Mouse (Mus musculus) gastrocnemius, postnatal 4 days (tissue): ENCODE measurements around the gene Pemt. TPM values are rescaled to one million over a fixed set of nuclear protein-coding genes. Genes with fewer than 3 reads are reported as not detected.
A peak's percentile ranks its signal among the peaks of the same experiment; 100 is the strongest.

Source experiments
- DNase-seq, 2 experiments: peaks; one replicate each; pipeline ENCODE4 v3.0.0; 2021 to 2022; ENCODE audit warnings: low spot score in 2 of 2, mixed read lengths in 2 of 2
- total RNA-seq, 2 experiments: library from RNA; stranded (reverse); gene quantifications; 2 replicates each; pipeline ENCODE4 v1.2.3; 2021

The Pemt gene
- total RNA-seq, 2 experiments from 2014 or later: 5.9 to 7.7 TPM

DNA sequence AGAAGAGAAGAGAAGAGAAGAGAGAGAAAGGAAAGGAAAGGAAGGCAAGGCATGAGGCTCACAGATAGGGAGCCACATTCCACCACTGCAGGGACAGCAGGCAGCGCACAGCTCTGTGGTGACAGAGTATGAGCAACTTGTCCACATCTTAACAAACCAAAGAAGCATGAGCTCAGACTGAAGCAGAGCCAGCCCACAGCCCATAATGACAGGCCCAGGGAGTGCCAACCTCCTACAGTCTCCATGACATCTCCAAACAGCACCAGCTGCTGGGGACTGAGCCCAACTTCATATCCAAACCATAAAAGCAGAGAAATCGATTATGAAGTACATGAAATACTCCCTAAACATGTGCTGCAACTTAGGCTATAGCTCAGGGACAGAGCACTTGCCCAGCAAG is 11.7 kb upstream of the Pemt start:
- peak in 1 of 2 experiments; percentile 31 for DNase-seq

DNA sequence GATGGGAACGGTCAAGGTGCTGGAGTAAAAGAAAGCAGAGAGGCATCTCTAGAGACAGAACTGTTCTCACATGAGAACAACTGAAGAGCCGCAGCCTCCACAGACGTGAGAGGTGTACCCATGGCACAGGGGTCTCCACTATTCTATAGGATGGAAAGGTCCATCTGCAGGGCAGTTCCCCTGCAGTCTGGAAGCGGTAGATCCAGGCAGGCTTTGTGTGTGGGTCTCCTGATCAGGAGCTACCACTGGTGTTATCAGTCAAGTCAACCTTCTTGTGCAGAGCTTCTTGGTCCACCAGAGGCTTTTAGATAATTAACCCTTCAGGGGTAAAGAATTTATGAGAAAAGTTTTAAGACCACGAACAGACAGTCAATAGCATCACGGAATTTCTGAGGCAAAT is 10.2 kb upstream of the Pemt start:
- no peak for DNase-seq

DNA sequence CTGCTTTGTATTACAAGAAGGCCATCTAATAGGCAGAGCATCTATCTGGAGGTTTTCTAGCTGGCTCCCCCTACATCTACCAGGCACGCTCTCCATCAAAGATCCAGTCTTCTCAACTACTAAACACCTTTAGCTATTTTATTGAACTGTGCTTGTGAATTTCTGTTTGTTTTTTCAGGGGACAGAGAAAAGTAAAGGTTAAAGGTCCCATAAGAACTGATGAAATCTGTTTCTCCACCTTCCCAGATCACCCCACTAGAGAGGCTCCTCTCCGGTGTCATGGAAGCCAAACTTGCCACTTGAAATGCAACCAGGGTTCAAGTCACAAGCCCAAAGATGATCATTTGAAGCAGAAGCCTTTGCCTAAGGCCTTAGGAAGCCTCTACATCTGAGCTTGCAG is 2.6 kb upstream of the Pemt start:
- no peak for DNase-seq

DNA sequence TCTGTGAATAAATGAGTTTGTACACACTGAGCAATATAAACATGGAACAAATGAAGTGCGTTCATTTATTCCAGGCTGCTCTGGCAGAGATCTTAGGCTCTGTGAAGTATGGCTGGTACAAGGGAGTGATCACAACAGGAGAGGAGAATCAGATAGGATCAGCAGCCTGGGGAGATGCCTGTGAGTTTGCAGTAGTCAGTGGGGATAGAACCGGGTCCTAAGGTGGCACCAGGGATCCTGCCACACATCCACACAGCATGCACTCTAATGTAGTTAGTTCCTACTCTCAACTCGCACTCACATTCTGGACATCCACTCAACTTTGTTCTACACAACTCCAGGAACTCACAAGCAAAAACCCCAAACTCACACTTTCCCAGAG is 622 bp downstream of the Pemt start:
- no peak for DNase-seq

DNA sequence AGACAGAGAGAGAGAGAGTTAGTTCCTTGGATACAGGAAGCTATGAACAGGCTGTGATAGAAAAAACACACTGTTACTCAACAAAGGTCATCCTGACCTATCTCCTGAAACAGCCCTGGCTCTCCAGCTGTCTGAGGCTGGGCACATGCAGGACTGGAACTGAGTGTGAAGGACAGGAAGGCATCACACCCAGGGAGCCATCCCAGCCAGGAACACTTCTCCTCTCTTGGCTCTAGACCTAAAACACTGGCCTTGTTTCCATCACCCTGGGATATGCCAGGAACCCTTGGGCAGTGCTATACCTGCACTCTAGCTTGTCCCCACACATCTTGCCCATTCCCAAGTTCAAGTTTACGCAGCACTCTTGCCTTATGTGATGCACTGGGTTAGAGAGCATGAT is 1.5 kb downstream of the Pemt start:
- no peak for DNase-seq

DNA sequence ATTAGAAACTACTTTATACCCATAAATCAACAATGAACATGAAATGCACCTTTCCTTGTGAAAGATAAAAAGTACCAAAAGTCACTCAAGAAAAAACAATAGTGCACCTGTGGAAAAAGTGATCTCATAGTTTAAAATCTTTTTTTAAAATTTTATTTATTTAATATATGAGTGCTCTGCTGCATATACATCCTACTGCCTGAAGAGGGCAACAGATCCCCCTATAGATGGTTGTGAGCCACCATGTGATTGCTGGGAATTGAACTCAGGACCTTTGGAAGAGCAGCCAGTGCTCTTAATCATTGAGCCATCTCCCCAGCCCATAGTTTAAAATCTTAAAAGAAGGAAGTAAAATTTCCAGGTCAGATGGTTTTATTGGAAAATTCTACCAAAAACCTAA is 4.0 kb downstream of the Pemt start:
- DNase-seq: no peak

DNA sequence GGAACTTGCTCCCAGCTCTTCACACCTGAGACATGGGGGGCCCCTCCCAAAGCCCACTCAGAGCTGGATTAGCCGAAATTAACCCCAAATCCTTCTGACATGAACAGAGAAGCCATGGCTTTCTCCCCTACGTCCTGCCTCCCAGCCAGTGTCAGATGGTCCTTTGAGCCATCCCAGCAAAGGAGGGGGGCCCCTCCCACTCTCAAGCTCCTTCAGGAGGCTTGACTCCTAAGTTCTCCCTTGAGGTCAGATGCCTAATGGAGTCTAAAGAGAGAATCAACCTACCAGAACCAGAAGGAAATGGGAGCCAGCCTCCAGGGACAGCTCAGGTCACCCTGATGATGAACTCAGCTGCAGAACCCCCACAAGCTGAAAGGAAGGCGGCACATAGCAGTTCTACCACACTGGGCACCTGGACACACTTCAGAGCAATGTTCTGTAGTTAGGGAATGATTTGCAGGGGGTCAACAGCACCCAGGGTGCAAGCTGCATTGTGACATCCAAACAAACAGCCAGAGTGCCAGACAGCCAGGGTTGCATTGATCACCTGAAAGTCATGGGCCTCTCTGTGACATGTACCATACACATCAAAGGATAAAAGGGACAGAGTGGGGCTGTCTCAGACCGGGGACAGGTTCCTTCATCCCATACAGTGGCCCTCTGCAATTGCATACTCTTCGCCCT is 9.6 kb downstream of the Pemt start:
- DNase-seq: no peak

DNA sequence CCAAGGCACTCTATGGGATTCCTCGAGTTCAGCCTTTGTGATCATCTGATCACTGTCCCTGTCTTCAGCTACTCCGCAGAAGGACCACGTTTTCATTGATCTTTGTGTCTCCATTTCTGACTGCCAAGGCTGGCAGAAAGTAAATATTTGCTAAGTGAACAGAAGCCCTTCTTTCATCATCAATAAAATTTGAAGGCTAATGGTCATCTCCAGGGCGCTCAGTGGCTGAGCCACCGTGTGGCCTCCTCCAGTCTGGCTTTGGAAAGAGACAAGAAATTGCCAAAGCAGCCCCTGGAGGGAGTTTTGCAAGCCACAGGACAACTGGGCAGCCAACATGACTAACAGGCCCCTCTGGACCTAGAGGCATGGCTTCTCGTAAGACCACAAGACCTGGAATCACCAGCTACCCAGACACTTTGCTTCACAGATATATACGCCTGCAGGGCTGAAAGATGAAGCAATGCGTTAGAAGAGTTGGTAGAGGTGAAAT is 11.3 kb downstream of the Pemt start:
- DNase-seq: no peak

DNA sequence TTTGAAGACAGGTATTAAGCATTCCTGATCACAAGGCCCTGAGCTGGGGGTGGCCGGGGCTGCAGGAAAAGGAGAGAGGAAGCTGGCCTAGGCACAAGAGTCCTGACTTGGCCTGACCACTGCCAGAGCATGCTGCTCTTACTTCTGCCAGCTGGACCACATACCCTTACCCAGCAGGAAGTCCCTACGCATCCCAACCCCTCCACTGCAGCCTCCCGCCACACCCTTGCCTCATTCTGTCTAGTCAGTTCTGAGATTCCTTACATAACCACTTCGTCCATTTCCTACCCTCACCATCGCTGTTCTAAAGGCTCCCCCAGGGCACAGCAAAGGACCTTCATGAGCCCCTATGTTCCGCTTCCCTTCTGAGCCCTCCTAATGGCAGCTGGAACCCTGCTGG is 12.0 kb downstream of the Pemt start:
- no peak for DNase-seq

DNA sequence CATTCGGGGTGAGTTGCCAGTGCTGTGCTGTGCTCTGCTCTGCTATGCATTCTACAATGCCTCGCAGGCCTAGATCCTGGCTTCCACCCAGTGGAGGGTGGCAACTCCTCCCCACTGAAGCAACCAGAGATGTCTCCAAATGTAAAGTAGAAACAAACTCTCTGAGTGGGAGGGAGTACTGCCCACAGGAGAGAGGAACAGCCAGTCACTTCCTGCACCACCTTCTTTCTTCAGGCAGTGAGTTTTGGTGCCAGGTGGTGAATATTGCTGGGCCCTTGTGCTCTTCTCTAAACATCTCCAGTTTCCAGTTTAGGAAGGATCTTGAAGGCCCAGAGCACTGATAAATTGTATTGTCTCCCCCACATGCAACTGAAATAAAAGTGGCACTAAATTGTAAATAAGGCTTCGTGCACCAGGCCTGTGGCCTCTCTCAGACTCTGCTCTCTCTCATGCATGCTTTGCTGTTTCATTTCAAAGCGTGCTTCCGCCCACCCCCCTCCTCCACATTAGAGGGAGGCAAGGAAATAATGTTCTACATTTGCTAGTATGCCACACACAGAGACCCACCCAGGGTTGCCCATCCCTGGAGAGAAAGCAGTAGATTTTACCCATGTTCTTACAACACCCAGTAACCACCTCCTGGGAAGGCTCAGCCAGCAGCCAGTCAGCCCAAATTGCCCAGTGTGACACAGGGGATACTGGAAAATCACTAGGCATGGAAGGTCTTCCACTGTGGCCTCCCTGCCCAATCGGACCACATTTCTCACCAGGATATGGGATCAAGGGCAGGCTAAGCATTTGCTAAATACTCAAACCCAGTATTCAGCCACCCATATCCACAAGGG is 13.5 kb downstream of the Pemt start:
- DNase-seq: no peak

DNA sequence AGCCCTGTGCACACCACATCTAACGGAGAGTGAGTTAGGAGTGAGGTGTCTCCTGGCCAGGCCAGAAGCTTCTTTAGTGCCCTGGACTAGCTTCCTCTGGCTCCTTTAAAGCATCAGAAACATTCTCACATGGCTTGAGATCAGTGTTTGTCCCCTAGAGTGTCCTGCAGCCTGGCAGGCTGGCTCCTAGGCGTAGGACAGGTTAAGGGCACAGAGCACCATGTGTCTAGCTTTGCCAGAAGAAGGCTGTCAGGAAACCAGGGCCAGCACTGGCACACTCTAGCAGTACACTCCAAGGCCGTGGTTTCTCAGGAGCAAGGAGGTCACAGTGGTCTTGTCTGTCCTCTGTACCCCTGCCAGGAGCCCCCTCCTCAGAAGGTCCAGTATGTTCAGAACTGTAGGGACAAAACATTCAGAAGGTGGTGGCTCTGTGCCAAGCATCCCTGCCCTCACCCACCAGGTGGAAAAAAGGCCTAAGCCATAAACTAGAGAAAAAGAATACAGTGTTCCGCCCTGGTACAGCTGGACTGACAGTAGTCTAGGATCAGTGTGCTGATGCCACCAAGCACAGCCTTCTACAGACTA is 15.4 kb downstream of the Pemt start:
- DNase-seq: no peak

DNA sequence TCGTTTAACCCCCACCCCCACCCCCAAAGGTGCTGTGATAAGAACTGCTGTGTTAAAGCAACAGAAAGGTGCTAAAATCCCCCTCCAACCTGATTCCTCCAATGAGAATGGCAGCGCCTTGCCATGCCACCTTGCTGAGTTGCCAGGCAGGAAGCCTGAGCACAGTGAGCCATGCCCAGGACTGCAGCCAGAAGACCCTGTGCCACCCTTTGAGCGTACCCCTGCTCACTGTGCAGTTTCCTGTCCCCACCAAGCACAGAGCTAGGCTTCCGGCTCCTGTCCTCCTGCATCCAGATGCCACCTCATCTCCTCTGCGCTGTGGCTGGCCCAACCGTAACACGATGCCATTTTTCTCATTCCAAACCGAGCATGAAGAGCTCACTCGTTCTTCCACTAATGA is 16.3 kb downstream of the Pemt start:
- no peak for DNase-seq

DNA sequence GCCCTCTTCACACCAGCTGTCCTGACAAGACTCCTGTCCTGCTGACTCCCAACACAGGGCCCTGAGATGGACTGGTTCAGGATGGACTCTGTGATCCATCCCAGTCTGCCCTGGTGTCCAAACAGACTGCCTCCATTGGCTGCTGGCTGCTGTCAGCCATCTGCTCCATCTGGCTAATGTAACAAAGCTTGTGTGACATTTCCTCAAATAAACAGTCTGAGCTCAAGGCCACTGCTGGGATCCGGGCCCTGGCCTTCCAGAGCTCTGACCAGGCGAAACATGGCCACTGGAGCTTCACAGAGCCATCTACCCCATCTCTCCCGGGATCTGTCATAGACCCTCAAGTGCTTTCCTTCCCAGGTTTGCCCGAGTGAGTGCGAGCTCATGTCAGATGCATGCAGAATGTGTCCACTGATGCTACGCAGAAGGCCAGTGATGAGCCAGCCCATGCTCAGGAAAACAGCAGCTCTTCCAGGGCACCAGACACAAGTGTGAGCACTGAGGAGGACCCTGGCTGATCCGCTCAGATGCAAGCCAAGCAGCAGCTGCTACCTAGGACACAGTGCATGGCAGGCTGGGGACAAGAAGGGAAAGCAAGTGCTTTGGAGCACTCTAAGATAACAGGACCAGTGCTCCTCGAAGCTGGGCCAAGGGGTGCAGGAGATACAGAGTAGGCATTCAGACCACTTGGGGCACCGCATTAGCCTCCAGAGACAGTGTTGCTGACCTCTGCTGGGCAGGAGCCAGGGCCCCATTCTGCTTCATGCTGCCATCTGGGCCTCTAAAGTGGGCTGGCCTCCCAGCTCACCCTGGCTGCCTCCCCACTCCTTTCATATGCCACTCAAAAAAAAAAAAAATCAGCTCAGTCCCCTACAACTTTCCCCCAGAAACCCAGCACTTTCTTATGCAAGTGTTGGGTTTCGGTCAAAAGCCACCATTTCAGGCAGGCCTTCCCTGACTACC is 18.1 kb downstream of the Pemt start:
- no peak for DNase-seq

DNA sequence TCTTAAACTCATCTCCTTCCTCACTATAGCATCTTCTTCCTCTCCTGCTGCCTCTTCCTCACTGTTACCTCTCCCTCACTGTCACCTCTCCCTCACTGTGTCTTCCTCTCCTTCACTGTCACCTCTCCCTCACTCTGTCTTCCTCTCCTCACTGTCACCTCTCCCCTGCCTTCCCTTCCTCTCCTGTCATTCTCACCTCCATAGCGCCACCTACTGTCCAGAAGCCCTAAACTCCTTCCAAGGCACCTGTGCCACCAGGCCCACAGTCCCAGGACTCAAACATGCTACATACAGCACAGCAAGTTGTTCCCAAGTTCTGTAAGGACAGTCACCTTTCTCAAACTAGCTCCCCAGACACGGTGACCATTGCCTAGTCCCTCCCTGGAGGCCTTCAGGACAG is 19.0 kb downstream of the Pemt start:
- peak; percentile 62 to 76 for DNase-seq

DNA sequence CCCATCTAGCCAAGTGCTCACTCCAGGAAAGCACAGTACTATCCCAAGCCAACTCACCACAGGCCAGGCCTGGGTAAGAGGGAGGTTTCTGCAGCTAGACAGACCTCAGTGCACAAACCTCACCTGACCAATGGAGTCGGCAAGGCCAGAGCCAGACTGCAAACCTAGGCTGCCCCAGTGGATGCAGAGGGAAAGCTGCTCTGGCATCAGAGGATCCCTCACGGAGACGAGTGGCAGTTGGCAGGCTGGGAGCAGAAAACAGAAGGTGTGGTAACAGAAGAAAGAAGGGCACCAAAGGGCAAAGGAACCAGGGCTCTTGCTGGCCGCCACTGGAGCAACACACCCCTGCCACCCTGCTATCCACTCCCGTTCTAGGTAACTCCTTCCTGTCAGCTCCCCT is 20.1 kb downstream of the Pemt start:
- DNase-seq: no peak

DNA sequence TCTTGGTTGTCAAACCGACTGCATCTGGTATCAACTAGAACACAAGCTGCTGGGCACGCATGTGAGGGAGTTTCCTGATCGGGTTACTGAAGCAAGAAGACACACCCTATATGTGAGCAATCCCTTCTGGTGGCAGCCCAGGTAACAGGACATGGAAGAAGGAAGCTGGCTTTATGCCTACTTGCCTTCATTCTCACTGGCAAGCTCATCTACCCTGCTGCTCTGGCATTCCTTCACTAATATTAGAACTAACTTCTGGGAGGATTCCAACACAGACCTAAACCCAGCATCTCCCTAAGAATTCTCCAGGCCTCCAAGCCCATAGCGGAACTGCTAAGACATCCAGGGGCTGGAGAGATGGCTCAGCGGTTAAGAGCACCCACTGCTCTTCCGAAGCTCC is 25.1 kb downstream of the Pemt start:
- DNase-seq: no peak

DNA sequence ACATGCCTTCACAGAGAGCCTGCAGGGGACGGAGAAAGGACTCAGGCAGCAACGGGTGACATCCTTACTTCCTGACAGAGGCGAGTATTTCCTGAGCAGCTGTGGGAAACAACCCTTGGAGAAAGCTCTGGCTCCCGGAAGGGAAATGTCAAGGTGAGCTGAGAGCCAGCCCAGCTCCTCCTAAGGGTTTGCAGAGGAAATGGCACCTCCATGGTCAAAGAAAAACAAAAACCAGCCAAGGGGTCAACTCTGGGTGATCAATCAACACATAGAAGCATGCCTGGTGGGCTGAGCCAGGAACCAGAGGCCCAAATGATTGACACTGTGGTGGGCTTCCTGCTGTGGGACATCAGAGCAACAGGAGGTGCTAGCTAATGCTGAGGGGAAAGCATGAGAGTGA is 29.6 kb downstream of the Pemt start:
- DNase-seq: no peak

DNA sequence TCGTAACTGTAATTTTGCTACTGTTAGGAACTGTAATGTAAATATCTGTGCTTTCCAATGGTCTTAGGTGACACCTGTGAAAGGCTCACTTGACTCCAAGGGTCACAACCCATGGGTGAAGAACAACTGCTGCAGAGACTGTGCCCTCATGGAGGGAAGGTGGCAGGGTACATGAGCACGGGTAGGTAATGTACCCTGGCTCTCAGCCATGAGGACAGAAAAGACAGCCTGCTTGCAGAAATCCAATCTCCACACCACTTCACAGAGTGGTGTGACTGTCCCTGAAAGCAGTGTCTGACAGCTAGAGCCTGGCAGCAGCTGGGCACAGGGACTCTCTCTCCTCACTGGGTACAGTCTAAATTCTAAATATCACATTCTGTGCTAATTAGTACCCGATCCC is 34.8 kb downstream of the Pemt start:
- no peak for DNase-seq

DNA sequence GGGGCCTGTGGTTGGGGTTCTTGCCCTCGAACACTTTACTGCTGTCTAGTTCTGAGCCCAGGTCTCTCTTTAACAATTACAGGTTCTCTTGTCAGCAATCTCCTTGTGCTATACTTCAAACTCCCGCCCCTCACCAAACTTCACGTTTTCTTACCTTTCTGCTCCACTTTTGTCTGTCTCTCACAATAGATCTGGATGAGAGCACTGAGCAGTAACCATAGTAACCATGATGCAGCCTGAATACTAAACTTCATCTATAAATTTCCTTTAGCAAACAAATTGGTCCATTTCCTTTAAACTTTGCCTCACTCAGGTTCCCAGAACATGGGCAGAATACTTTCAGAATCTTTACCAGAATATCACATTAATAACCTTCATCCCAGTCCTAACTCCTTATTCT is 36.8 kb downstream of the Pemt start:
- DNase-seq: no peak

DNA sequence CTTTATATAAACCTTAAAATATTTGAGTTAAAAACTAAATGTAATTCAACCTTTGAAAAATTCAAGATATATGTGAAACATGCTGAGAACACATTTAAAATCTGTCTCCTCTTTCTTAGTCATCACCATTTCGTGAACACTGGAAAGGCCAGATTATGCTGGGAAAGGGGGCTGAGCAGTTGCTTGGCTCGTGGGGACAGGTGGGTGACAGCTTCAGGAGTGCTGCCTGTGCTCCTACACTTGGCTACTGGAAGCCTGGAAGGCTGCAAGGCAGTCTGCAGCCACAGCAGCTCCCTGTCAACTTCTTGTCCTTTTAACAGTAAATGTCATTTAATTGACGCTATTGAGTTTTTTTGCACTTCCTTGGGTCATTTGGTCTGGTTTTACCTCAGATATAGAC is 40.4 kb downstream of the Pemt start:
- DNase-seq: no peak

DNA sequence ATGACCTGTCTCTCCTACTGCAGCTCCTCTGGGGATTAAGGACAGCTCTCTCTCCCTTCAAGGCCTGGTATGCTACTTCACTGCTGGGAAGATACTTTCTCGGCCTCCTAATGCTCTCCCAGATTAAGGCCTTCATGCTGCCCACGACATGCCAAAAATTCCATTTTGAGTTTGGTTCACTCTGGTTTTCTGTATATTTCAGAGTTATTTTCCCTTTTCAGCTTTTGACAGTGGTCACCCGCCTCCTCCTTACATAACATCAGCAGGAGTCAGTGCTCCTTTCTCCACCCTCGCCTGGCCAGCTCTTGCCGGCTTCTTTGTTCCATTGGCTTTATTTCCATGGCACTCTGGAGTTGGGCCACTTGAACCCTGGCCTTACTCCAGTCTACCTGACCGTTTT is 41.6 kb downstream of the Pemt start:
- DNase-seq: no peak
